Mouse (Mus musculus): ENCODE data around the gene Sh3d19. TPM values are rescaled to one million over a fixed set of nuclear protein-coding genes. Genes with fewer than 3 reads are reported as not detected.

Gene Sh3d19
- total and polyA plus RNA-seq, 3 experiments, result 0.16 to 0.76 (median 0.33) TPM

- Histone ChIP-seq H3K36me3 (replicated peaks in 1 of 2; ENCODE audit: control insufficient read depth in 1 of 2, insufficient read depth in 1 of 2, low read length in 1 of 2) (no peaks in the 10 kb centered on the region), H3K9ac (ENCODE audit: insufficient read depth, low read depth) (no peak overlapping the region), H3K4me2 (ENCODE audit: insufficient read depth, low read depth, poor library complexity, severe bottlenecking) (no peak overlapping the region), H3K27me3 (replicated peaks) (no peaks in the 10 kb centered on the region), H3K4me3 (replicated peaks in 1 of 3; ENCODE audit: low read depth in 2 of 3, low read length in 2 of 3, poor library complexity in 1 of 3) (no peak overlapping the region), H3K27ac (ENCODE audit: insufficient read depth, low read depth) (no peak overlapping the region), H3K9me3 (replicated peaks; ENCODE audit: low read length) (no peaks in the 10 kb centered on the region), H3K4me1 (ENCODE audit: control insufficient read depth in 1 of 2, insufficient read depth in 2 of 2) (peaks cover 0 to 3% of the 10 kb centered on the region in 2 experiments; a peak in 1 of 4 replicates), H3K79me2 (replicated peaks; ENCODE audit: control insufficient read depth, extremely low read depth, insufficient read depth, poor library complexity, severe bottlenecking) (no peaks in the 10 kb centered on the region)
- dilution Hi-C loops (cut with MboI; ENCODE audit: extremely low pct_ligation_motif_present, extremely low pct_unique_long_range_greater_than_20kb, low sequenced_read_pairs) (no loop called here), in situ Hi-C loops (cut with MboI; ENCODE audit: low pct_ligation_motif_present, low pct_unique_long_range_greater_than_20kb, low sequenced_read_pairs) (no loop called here)
- TF ChIP-seq SMC3 (IDR thresholded peaks at IDR 0.05; ENCODE audit: low read depth, low read length), result no peak
- TF ChIP-seq NELFE (IDR thresholded peaks at IDR 0.05; ENCODE audit: low read depth, low read length), result no peak
- TF ChIP-seq EP300 (IDR thresholded peaks at IDR 0.05; ENCODE audit: low read length), result no peak
- TF ChIP-seq SIN3A (IDR thresholded peaks at IDR 0.05; ENCODE audit: low read length), result no peak
- no peak for TF ChIP-seq IRF4 (IDR thresholded peaks at IDR 0.05; ENCODE audit: low read depth, low read length)
- TF ChIP-seq POLR2AphosphoS2 (IDR thresholded peaks at IDR 0.05; ENCODE audit: low read depth, low read length), result no peak
- no peak for TF ChIP-seq CHD1 (IDR thresholded peaks at IDR 0.05; ENCODE audit: low read depth, low read length)
- TF ChIP-seq ZC3H11A (IDR thresholded peaks at IDR 0.05; ENCODE audit: low read depth, low read length), result no peak
- TF ChIP-seq JUN (IDR thresholded peaks at IDR 0.05; ENCODE audit: insufficient read depth, low read depth, low read length), result no peak
- TF ChIP-seq E2F4 (IDR thresholded peaks at IDR 0.05; ENCODE audit: insufficient replicate concordance, low read depth, low read length), result no peak
- no peak for TF ChIP-seq KAT2A (IDR thresholded peaks at IDR 0.05; ENCODE audit: insufficient replicate concordance, low read length)
- no peak for TF ChIP-seq GABPA (IDR thresholded peaks at IDR 0.05; ENCODE audit: insufficient replicate concordance, low read depth, low read length)
- no peak for TF ChIP-seq CTCF (conservative IDR thresholded peaks at IDR 0.05 in 1 of 2, IDR thresholded peaks at IDR 0.05 in 1 of 2; ENCODE audit: low read depth in 2 of 2, low read length in 2 of 2)
- TF ChIP-seq JUND (conservative IDR thresholded peaks at IDR 0.05; ENCODE audit: low read depth, low read length), result no peak
- TF ChIP-seq POLR2A (IDR thresholded peaks at IDR 0.05; ENCODE audit: low read depth, low read length), result no peak
- DNase-seq (ENCODE audit: extremely low read depth), result no peak
Measured at GRCm38 (mm10) chr3:86072066-86072465, 101.2 kb downstream of the Sh3d19 start.

DNA sequence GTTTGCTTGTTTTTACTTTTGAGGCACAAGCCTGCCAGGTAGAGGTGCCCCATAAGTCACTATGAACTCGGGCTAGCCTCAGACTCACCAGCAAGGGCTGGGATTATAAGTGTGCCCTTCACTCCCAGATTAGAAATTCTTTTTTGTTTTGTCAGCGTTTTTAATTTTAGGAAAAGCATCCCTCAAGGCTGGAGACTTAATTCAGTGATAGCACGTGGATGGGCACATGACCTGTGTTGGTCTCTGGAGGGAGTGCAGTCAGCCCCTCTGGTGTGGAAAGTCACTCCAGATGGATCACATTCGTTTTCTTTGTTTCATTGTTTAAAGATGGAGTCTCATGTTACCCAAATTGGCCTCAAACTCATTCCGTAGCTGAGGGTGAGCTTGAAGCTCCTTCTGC, 102.0 kb downstream of the Sh3d19 start:
- H3K9ac ChIP-seq (ENCODE audit: insufficient read depth, low read depth), result no peak overlapping the region
- TF ChIP-seq ZKSCAN1 (IDR thresholded peaks at IDR 0.05; ENCODE audit: borderline replicate concordance, low read depth, low read length), result no peak
- no peak for TF ChIP-seq PAX5 (IDR thresholded peaks at IDR 0.05; ENCODE audit: low read length)
- no peak for TF ChIP-seq E2F4 (IDR thresholded peaks at IDR 0.05; ENCODE audit: insufficient replicate concordance, low read depth, low read length)
- no peak for TF ChIP-seq KAT2A (IDR thresholded peaks at IDR 0.05; ENCODE audit: insufficient replicate concordance, low read length)
- TF ChIP-seq MAX (IDR thresholded peaks at IDR 0.05; ENCODE audit: low read length), result no peak
- TF ChIP-seq USF2 (conservative IDR thresholded peaks at IDR 0.05; ENCODE audit: low read depth, low read length), result no peak
- TF ChIP-seq MAFK (IDR thresholded peaks at IDR 0.05; ENCODE audit: insufficient replicate concordance, low read length), result 0 out of 2 replicates have a peak, but pooled peaks have one; percentile 55
- no peaks in the 10 kb centered on the region for H3K36me3 ChIP-seq (replicated peaks in 1 of 2; ENCODE audit: control insufficient read depth in 1 of 2, insufficient read depth in 1 of 2, low read length in 1 of 2)
- in situ Hi-C loops (cut with MboI; ENCODE audit: low pct_ligation_motif_present, low pct_unique_long_range_greater_than_20kb, low sequenced_read_pairs), result no loop called here
- H3K4me1 ChIP-seq (ENCODE audit: control insufficient read depth in 1 of 2, insufficient read depth in 2 of 2), result peaks cover 0 to 3% of the 10 kb centered on the region in 2 experiments; a peak in 1 of 4 replicates
- H3K27ac ChIP-seq (ENCODE audit: insufficient read depth, low read depth), result no peak overlapping the region
- no peak for DNase-seq (ENCODE audit: extremely low read depth)
- H3K4me3 ChIP-seq (replicated peaks in 1 of 3; ENCODE audit: low read depth in 2 of 3, low read length in 2 of 3, poor library complexity in 1 of 3), result no peak overlapping the region
- H3K9me3 ChIP-seq (replicated peaks; ENCODE audit: low read length), result no peaks in the 10 kb centered on the region
- no peaks in the 10 kb centered on the region for H3K27me3 ChIP-seq (replicated peaks)
- no peaks in the 10 kb centered on the region for H3K79me2 ChIP-seq (replicated peaks; ENCODE audit: control insufficient read depth, extremely low read depth, insufficient read depth, poor library complexity, severe bottlenecking)
- no peak overlapping the region for H3K4me2 ChIP-seq (ENCODE audit: insufficient read depth, low read depth, poor library complexity, severe bottlenecking)
- dilution Hi-C loops (cut with MboI; ENCODE audit: extremely low pct_ligation_motif_present, extremely low pct_unique_long_range_greater_than_20kb, low sequenced_read_pairs), result no loop called here
